Mouse (Mus musculus) layer of hippocampus, postnatal 14 days (tissue): ENCODE measurements at regions not wholly inside any gene's neighbourhood (a gene's known extent, or its start where the extent isn't known, plus 50 kb on each side); places are given as distances from the start of the nearest gene placed in this dataset.

ENCODE experiments used
- DNase-seq, 2 experiments: peaks; one replicate each; pipeline ENCODE4 v3.0.0; 2021 to 2022; ENCODE audit warnings: low spot score in 2 of 2, mixed read lengths in 1 of 2

DNA sequence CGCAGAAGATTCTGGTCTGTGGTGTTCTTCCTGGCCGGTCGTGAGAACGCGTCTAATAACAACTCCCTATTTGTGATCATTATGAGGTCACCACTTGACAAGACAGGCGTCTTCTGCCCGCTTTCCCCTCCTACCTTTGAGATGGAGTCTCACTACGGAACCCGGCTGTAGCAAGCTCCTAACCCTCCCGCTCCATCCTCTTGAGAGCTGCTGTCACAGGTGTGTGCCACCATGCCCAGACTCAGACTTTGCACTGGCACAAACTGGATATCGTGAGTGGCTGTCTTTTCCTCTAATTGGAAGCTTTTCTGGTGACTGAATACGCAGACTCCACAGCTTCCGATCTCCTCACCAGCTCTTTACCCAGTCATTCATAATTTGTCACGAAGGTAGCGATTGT lies 346.0 kb downstream of the Pmp22 start:
- DNase-seq = no peak

DNA sequence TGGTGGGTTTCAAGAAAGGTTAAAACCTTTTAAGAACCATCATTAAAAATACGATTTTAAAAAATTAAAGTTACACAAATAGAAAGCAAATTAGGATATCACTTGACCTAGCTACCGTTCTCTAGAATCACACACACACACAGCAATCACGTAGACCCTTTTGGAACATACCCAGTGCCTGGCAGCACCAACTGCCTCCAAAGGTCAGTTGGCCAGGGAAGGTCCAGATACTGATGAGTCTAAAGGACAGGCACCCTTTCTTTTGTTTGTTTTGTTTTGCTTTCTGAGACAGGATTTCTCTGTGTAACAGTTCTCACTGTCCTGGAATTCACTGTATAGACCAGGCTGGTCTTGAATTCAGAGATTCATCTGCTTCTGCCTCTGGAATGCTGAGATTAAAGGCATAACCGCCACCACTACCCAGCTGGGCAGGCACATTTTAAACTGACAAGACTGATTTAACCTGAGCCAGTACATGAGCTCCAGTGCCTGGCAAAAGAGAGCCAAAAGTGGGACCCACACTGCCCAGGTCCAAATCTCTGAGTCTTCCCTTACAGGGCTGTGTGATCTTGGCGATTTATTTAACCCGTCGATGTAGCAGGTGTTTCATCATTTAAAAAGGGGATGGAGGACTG lies 353.0 kb downstream of the Pmp22 start:
- DNase-seq = no peak

DNA sequence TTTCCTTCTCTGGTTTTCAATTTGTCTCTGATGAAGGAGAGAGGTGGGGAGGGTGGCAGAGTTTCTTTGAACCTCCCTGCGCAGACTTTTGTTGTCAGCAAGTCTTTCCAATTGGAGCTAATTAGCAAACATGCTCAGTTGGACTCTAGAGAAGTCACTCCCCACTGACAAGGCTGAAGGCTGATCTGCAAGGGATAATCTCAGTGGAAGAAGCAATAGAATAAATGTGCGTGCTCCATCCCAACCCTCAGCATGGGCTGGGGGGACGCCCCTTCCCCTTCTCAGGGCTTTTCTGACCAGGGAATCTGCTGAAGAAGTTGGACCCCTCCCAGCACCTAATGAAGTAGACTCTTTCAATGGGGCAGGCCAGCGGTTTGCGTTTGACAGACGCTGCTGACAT lies 353.8 kb downstream of the Pmp22 start:
- no peak for DNase-seq

GRCm38 (mm10) chr11:63487203-63487602 lies 358.4 kb downstream of the Pmp22 start:
- DNase-seq = no peak

DNA sequence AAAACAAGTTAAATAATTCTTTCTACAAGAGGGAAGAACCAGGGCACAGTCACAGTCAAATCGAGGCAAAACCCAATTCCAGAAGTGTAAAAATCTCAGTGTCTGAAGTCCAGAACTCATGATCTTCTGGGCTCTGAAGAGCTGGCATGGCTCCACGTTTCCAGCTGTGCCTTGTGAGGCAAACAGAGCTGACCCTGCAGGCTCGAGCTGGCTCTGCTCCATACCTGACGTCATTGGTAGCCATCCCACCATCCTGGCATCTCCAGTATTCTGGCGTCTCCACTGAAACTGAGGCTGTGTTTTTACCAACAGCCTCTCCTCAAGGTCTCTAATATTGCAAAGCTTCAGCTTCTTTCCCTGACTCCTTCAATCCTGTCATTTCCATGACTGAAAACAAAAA lies 373.4 kb downstream of the Pmp22 start:
- DNase-seq = peak in 1 of 2 experiments; percentile 32

DNA sequence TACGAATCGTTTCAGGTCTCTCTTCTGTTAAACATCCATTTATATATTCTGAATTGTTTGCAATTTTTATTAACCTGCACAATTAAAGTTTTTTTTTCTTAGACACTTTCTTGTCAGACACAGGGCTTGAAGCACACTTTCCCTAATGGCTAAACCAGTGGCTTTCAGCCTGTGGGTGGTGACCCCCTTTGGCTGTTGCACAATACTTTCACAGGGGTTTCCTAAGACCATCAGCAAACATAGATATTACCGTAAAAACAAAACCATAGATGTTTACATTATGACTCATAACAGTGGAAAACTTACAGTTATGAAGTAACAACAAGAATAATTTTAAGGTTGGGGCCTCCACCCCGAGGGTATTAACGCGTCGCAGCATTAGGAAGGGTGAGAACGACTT lies 378.6 kb downstream of the Pmp22 start:
- no peak for DNase-seq

DNA sequence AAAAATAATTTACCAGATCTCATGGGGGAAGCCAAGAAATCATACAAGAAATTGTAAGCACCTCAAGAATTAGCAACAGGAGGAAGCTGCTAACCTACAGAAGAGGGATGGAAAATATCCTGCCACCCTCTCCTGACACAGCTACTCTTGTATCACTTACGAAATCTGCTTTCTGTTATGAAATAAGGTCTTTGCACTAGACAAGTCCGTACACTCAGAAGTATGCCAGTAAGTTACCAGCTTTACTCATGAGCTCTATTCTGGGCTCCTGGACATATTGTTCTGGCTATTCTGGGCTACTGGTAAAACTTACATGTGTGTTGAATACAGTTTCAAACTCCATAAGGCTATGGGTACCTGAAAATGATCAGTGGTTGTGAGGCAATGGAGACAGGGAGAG lies 379.9 kb downstream of the Pmp22 start:
- DNase-seq = no peak

DNA sequence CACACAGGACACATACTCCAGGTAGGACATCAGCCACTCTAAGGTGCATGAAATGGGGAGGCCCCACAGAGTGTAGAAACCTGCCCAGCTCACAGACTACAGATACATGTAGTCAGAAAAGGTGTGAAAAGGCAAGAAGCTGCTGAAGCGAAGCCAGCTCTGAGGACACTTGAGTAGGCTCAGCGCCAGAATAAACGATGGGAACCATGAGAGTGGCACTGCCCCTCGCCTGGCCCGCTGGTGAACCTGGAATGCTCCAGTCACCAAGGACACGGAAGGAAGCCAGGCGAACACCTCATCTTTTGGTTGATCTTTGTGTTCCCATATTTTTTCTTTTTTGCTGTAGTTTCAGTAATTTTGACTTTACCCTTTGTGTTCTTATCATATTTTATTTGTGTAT lies 381.8 kb downstream of the Pmp22 start:
- no peak for DNase-seq

- no peak for DNase-seq
Observed at GRCm38 (mm10) chr11:63514615-63515014, 385.8 kb downstream of the Pmp22 start.

DNA sequence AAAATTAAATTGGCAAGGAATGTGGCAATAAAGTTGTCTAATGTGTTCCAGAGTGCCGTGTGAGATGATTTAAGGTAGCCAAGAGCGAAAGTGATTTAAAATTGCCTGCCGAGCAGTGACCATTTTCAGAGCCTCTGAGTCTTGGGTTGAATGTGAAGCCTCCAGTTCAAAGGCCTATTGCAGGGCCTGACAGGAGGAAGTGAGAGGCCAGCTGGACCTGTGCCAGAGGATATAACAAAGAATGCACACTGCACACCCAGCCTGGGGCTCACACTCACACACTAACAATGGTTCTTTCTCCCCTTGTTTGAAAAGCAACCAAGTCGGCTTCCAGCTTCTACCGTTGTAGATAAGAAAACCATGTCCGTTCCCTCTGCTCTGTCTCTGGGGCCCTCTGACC lies 390.1 kb downstream of the Pmp22 start:
- DNase-seq = no peak

DNA sequence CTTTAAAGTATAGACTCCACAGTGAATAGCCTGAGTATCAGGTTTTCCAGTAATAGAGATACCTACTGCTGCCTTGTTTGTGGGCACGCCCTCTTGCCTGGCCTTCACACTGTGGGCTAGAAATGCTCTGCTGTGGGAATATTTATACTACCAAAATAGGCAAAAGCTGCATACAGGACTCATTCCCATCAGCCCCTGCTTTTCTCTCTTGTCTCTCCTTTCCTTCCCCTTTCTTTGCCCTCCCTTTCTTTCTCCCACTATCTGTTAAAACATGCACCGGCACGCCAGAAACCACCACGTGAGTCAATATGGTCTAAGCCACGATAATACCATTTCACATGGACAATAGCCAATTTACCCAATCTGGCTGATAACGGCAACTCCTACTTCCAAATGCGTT lies 395.5 kb downstream of the Pmp22 start:
- no peak for DNase-seq

- DNase-seq = no peak
Observed at GRCm38 (mm10) chr11:63525431-63525830, 396.6 kb downstream of the Pmp22 start.

DNA sequence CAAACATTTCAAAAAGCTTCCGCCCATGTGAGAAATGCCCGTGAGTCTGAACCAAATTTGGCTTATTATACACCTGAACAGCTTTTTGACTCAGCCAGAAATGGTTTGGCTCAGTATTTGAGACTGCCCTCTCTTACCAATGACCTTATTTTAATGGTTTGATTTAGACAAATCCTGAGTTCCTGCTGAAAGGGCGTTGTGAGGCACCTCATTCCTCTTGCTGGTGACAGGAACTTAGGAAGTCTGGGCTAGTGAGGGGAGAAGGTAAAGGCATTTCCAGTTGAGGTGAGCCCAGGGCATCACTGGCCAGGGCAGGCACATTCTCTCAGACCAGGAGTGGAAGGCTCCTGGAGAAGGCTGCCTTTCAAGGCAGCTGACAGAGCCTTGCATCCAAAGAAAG lies 396.1 kb downstream of the Hs3st3b1 start:
- no peak for DNase-seq

GRCm38 (mm10) chr11:63532752-63533151 lies 389.3 kb downstream of the Hs3st3b1 start:
- DNase-seq = no peak

DNA sequence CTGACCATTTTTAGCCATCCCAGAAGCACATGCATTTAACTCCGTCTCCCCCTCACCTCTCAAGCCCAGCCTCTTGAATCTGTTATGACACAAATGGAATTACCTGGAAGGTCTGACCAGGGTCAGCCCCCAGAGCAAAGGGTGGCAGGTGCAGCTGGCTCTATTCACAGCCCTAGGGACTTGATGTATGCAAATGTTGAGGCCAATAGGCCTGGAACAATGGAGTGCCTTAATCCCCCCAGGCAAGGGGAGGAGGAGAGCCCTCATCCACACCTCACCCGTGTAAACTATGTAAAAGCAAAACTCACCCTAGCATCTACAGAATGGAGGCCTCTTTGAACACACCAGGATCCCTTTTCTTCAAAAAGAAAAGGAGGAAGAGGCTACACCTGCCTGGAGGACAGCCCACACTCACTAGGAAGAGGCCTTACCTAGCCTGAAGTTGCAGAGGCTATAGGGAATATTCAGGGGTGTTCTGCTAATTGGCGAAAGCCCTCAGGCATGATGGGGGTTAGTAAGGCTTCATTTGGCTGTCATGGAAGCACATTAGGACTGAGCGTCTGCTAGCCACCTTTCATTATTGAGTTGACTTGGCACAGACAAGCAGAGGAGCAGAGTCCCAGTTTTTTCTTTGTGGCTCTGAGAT lies 388.4 kb downstream of the Hs3st3b1 start:
- no peak for DNase-seq

DNA sequence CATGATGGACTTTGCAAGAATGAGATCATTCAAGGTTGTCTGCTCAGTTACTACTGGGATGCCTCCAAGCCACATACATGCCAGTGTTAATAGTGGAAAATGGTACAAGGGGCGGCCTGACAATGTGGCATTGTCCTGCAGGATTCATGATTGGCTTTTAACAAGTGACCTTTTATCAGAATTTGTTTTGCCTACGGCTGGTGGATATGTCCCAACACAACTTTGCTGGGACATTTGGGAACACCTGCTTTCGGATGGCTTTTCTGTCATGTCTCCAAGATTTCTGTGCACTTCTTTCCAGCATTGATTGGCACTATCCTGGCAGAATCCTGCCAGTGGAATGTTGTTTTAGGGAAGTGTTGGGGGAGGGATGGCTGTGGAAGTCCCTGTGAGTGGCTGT lies 384.4 kb downstream of the Hs3st3b1 start:
- no peak for DNase-seq

DNA sequence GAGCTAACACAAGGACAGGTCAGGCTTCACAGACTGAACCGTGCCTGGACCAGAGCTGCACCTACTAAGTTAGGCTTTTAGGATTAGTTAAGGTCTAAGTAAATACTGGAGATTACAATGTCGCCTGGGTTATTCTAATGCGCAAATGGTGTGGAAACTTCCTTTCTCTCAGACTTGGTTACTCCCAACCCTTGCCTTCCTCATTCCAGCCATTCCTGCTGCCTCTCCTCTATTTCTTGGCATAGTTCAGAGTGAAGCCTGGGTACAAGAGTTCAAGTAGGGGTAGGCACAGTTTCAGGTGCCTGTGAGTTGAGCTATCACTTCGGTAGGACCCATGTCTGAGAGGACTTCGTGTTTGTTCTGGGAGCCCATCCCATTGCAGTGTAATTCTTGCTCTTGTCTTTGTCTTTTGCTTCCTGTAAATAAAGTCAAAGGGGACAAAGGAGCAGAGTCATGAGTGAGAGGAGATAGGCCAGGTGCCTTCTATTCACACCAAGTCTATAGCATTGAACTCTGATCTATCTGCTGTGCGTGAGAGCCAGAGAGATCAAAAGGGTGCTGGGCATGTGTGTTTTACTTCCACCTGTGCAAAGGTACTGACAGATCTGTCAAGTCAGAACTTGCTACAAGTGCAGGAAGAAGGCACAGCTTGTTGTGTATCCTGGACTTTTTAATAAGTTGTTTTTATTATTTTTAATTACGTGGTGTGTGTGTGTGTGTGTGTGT lies 378.0 kb downstream of the Hs3st3b1 start:
- no peak for DNase-seq

DNA sequence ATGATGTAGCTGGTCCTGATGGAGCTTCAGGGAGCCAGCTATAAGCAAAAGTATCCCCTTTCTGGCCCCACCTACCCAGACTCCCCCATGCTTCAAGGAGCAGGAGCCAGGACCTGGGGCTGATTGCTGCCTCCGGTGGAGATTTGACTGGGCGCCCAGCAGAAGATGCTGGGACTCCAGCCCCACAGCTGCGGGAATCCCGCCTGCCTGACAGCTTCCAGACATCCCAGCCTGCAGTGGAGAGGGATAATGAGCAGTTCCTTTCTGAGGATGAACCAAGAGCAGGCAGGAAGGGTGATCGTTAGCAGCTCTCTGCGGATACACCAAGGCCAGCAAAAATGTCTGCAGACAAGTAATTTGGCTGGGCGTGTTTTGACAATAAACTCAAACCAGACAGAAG lies 376.6 kb downstream of the Hs3st3b1 start:
- no peak for DNase-seq

DNA sequence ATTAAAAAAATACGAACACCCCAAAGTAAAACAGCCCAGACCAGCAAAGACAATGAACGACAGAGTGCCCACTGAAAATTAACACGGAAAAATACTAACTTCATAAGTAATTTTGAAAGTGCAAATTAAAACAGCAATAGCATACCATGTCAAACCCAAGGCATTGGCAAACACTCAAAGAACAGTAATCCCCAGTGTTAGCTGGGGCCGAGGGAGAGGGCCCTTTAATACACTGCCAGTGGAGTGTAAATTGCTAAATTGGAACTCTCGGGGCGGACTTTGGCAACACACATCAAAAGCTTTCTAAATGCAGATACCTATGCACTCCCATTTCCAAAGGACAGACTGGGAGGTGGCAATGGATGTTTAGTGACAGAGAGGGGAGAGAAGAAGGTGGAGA lies 361.6 kb downstream of the Hs3st3b1 start:
- no peak for DNase-seq

DNA sequence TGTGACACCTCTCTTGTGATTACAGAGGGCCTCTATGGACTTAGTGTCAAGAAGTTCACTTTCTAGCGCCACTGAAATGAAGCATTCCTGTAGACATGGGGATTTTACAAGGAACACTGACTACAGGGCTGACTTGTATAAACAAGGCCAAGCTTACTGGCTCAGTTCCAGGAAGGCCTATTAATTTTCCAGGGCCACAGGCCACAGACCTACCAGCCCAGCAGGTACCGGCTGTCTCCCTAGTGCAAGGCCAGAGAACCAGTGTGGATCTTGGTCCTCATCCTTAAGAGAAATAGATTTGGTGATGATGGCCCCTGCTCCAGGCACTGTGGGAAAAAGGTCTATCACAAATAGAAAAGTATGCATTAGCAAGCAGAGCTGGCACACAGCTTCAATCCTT lies 359.4 kb downstream of the Hs3st3b1 start:
- DNase-seq = no peak

DNA sequence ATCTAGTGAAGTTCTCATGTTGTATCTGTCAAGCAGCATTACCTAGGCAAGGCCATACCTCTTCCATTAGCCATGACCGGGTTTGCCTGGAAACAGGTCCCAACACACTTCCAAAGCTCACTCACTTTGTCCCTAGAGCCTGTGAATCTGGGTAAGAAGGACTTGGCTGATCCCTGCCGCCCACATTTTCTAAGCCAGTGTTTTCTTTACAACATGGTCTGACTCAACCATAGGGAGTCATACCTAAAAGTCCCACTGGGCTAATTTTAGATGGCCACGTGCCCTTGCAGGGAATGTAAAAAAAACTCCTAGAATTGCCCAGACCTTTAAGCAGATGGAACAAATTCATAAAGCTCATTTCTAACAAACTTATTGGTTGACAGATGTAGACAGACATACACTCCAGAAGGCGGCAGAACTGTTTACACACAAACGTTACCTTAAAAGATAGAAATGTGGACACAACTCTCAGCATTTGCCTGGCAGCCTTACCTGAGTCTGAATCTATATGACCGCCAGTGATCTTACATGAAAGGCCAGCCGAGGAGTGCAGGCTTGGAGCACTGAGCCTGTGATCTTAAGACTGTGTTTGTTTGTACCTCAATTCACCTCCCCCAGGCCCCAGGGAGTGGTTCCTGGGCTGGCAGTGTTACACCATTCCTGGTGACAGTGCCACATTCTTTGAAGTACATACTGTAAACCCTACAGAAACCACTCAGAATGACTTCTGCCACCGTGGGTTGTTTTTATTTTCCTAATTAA lies 356.4 kb downstream of the Hs3st3b1 start:
- no peak for DNase-seq
